Mouse (Mus musculus) right cerebral cortex, adult 2 months (tissue): ENCODE results near the gene Olfr134.
"Not testable (repeated sequence)": the region's sequence is repeated elsewhere in the genome, so short reads cannot be mapped to it uniquely, and the experiment has no call there.

Experiments
- DNase-seq, 2 experiments: peaks; one replicate each; pipeline ENCODE4 v3.0.0; 2021 to 2022; ENCODE audit warnings: low spot score in 2 of 2

The Olfr134 gene

DNA sequence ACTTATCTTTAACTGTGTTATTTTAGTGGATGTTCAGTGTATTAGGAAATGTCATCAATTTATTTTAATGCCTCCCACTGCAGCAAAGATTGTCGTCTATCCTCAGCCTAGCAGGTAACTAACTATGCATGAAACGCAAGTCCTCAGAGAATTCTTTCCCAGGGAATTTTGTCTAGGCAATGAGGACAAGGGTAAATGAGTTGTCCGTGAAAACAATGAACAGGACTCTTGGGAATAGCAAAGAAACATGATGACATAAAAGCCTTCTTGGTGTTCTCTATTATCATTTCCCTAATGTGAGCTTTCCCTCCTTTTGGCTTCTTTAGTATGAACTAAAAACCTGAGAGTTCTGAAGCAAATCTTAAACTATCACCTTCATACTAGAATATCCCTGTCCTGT lies at the start of gene Olfr134:
Olfr134 (plus strand) TSS at position 301 of the 400 bp plus-strand sequence.
- DNase-seq: no peak

- not testable (repeated sequence) for DNase-seq
Observed at GRCm38 (mm10) chr17:38124199-38124598, 47.0 kb upstream of the Olfr134 start.

GRCm38 (mm10) chr17:38125371-38125770 lies 45.8 kb upstream of the Olfr134 start:
- not testable (repeated sequence) for DNase-seq

DNA sequence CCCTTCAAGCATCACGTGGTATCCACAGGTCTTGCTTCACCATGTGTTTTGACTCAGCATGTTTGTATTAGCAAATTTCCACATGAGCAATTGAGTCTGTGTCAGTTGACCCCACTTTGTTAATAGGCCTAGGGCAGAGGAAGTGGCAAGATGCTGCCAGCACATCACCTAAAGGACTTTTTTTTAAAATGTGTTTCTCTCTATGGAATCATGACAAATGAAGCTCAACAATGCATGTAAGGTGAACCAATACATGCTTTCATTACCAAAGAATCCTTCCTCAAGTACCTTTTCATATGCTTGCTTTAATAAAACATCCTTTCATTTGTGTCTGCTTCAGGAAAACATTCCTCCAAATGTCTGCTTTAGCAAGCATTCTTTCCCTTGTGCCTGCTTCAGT lies 36.8 kb upstream of the Olfr134 start, which contains the start of gene Olfr132:
Olfr132 (minus strand) TSS at position 101 of the 400 bp plus-strand sequence.
- no peak for DNase-seq

DNA sequence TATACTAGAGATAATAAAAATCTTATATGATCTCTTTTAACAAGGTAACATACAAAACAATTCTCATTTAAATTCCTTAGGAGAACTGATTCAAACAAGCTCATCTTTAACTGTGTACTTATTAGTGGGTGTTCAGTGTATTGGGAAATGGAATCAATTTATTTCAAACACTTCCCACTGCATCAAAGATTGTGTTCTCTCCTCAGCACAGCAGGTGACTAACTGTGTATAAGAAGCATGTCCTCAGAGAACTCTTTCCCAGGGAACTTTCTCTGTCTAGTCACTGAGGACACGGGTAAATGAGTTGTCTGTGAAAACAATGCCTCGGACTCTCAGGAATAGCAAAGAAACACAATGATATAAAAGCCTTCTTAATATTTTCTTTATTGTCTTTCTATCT lies 26.2 kb upstream of the Olfr134 start, which contains the start of gene Olfr133:
Olfr133 (plus strand) TSS at position 301 of the 400 bp plus-strand sequence.
- no peak for DNase-seq

- no peak for DNase-seq
Observed at GRCm38 (mm10) chr17:38204035-38204434, 32.8 kb downstream of the Olfr134 start, which contains the start of gene Olfr135. Olfr135 (plus strand) TSS chr17:38204335.
